In genomic region chr7:67772231-67772630, GRCm38 (mm10) we compare ENCODE assay signal across 28 mouse cellular contexts. TPM values are rescaled to one million over a fixed set of nuclear protein-coding genes. Genes with fewer than 3 reads are reported as not detected.
"Had no signal": no experiment of that assay in that cellular context is flagged by ENCODE, and none has a peak within 500 bp of the region (broad histone marks: within the 10 kb centered on the region; RNA-seq: fewer than 3 reads in every experiment).

No protein-coding gene starts in this region.

- H3K27ac ChIP-seq: gastrocnemius, adult 2 months; heart, adult 2 months; heart, embryonic 13.5 days; heart, embryonic 15.5 days; hindbrain, embryonic 12.5 days; hindbrain, embryonic 14.5 days; intestine, embryonic 15.5 days; layer of hippocampus, adult 2 months; left cerebral cortex, adult 2 months; limb, embryonic 10.5 days; limb, embryonic 12.5 days; liver, embryonic 13.5 days; liver, embryonic 15.5 days had no signal

- H3K4me3 ChIP-seq: gastrocnemius, adult 2 months; heart, adult 2 months; heart, embryonic 13.5 days; heart, embryonic 15.5 days; hindbrain, embryonic 12.5 days; intestine, embryonic 15.5 days; layer of hippocampus, adult 2 months; left cerebral cortex, adult 2 months; limb, embryonic 10.5 days; limb, embryonic 12.5 days; liver, embryonic 13.5 days; liver, embryonic 15.5 days had no signal

- H3K4me1 ChIP-seq: liver, embryonic 13.5 days; liver, embryonic 15.5 days had no signal

- DNase-seq: gastrocnemius, adult 2 months; gastrocnemius, postnatal 10 days; gastrocnemius, postnatal 25 days; heart, adult 11 months; heart, adult 2 months; heart, postnatal 14 days; heart, postnatal 36 days; kidney, adult 18-20 months; kidney, adult 8-10 months; kidney, postnatal 10 days; kidney, postnatal 25 days; kidney, postnatal 4 days; liver; liver, embryonic 13.5 days had no signal

- H3K9me3 ChIP-seq: heart, embryonic 15.5 days; hindbrain, embryonic 12.5 days; intestine, embryonic 15.5 days; limb, embryonic 10.5 days; limb, embryonic 12.5 days; liver, embryonic 13.5 days; liver, embryonic 15.5 days had no signal

- H3K9ac ChIP-seq: heart, embryonic 13.5 days; heart, embryonic 15.5 days; hindbrain, embryonic 12.5 days; hindbrain, embryonic 14.5 days; intestine, embryonic 15.5 days; limb, embryonic 12.5 days; liver, embryonic 13.5 days; liver, embryonic 15.5 days had no signal

- H3K4me2 ChIP-seq: heart, embryonic 11.5 days; heart, embryonic 13.5 days; heart, embryonic 15.5 days; hindbrain, embryonic 12.5 days; hindbrain, embryonic 14.5 days; intestine, embryonic 15.5 days; limb, embryonic 12.5 days; liver, embryonic 13.5 days; liver, embryonic 15.5 days had no signal

- H3K36me3 ChIP-seq: heart, embryonic 13.5 days; heart, embryonic 15.5 days; hindbrain, embryonic 12.5 days; intestine, embryonic 15.5 days; limb, embryonic 10.5 days; limb, embryonic 12.5 days; liver, embryonic 13.5 days; liver, embryonic 15.5 days had no signal

- ATAC-seq: hindbrain, embryonic 16.5 days; inflammation-experienced regulatory T-cells, adult 6 months; intestine, embryonic 15.5 days; intestine, postnatal 0 days had no signal

- H3K27me3 ChIP-seq: heart, embryonic 13.5 days; heart, embryonic 15.5 days; hindbrain, embryonic 12.5 days; intestine, embryonic 15.5 days; liver, embryonic 13.5 days had no signal

RNA-seq across cellular contexts. Expression of gene Synm, which starts 12.7 kb away (rescaled TPM):
- polyA plus RNA-seq: inflammation-experienced regulatory T-cells, adult 6 months had no signal
